Mouse (Mus musculus) yolk sac, embryonic 10.5 days (tissue): ENCODE results near the gene Xaf1.
"Not testable (repeated sequence)": the region's sequence is repeated elsewhere in the genome, so short reads cannot be mapped to it uniquely, and the experiment has no call there.

Source experiments
- DNase-seq: peaks from one replicate; pipeline ENCODE4 v3.0.0-alpha.2; 2017; ENCODE audit warnings: low spot score

Xaf1 gene

GRCm38 (mm10) chr11:72311355-72312001, 10.0 kb downstream of the Xaf1 start:
- DNase-seq: no peak

- no peak for DNase-seq
Observed at GRCm38 (mm10) chr11:72314151-72314895, 12.9 kb downstream of the Xaf1 start, which contains the start of gene Fbxo39. TSS of gene Fbxo39 (plus strand) at chr11:72314444.

- DNase-seq: no peak
Observed at GRCm38 (mm10) chr11:72318026-72318425, 16.6 kb downstream of the Xaf1 start.

GRCm38 (mm10) chr11:72324431-72324830, 23.0 kb downstream of the Xaf1 start:
- DNase-seq: no peak

- no peak for DNase-seq
Observed at GRCm38 (mm10) chr11:72325701-72326100, 24.3 kb downstream of the Xaf1 start.

GRCm38 (mm10) chr11:72332951-72333667, 31.7 kb downstream of the Xaf1 start:
- no peak for DNase-seq

GRCm38 (mm10) chr11:72334653-72335052, 33.2 kb downstream of the Xaf1 start:
- no peak for DNase-seq

- no peak for DNase-seq
Observed at GRCm38 (mm10) chr11:72336726-72337125, 35.3 kb downstream of the Xaf1 start.

GRCm38 (mm10) chr11:72338437-72338871, 37.0 kb downstream of the Xaf1 start:
- no peak for DNase-seq

- no peak for DNase-seq
Observed at GRCm38 (mm10) chr11:72339716-72340115, 38.3 kb downstream of the Xaf1 start.

- peak; percentile 57 for DNase-seq
Observed at GRCm38 (mm10) chr11:72342549-72343237, 41.3 kb downstream of the Xaf1 start.

- DNase-seq: not testable (repeated sequence)
Observed at GRCm38 (mm10) chr11:72343238-72343625, 41.8 kb downstream of the Xaf1 start.

- peak; percentile 59 for DNase-seq
Observed at GRCm38 (mm10) chr11:72343904-72344303, 42.5 kb downstream of the Xaf1 start.

- no peak for DNase-seq
Observed at GRCm38 (mm10) chr11:72344486-72344885, 43.1 kb downstream of the Xaf1 start.

GRCm38 (mm10) chr11:72348563-72348962, 47.1 kb downstream of the Xaf1 start:
- no peak for DNase-seq

- peak; percentile 86 for DNase-seq
Observed at GRCm38 (mm10) chr11:72349016-72349415, 47.6 kb downstream of the Xaf1 start.

- peak; percentile 74 for DNase-seq
Observed at GRCm38 (mm10) chr11:72349652-72350051, 48.2 kb downstream of the Xaf1 start.

- no peak for DNase-seq
Observed at GRCm38 (mm10) chr11:72352272-72352671, 50.8 kb downstream of the Xaf1 start.

GRCm38 (mm10) chr11:72353186-72353585, 51.8 kb downstream of the Xaf1 start:
- DNase-seq: no peak

- peak; percentile 50 for DNase-seq
Observed at GRCm38 (mm10) chr11:72354971-72355728, 53.7 kb downstream of the Xaf1 start.
